Mouse (Mus musculus): Measurements from ENCODE around the gene Sall2.
"Not testable (repeated sequence)": the region's sequence is repeated elsewhere in the genome, so short reads cannot be mapped to it uniquely, and the experiment has no call there.

Gene Sall2

GRCm38 (mm10) chr14:52303517-52303916 lies 25.0 kb downstream of the Sall2 start:
- not testable (repeated sequence) for DNase-seq (ENCODE audit: low read depth, low spot score)

DNA sequence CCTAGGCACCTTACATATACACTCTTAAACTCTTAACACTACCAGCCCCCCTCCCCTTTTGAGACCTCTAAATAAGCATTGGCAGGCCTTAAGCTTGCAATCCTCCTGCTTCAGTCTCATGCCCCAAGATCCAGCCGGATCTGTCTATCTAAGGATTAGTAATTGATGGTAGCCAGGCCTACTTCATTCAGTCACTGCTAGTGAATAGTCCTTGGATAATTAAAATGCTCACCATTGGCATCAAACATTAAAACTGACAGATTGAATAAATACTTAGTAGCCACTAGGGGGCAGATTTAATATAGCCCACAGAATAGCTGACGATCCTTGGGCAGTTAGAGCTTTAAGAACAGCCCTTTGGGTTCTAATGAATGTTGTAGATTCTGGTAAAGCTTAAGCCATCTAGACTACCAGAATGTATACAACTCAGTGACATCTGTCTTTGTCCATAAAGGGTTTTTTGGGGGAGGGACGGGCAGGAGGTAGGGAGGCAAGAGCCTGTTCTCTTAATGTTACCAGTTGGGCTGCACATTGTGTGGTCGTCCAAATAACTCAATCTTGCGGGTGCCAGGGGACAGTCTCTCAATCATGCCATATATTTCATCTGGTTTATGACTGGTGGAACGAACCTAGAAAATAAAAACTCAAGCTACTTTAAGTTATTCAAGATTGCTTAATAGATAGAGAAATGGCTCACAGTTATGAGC lies 32.9 kb downstream of the Sall2 start:
- DNase-seq (ENCODE audit: low read depth, low spot score) = no peak

- no peak for DNase-seq (ENCODE audit: low read depth, low spot score)
Observed at GRCm38 (mm10) chr14:52284191-52284590, 44.4 kb downstream of the Sall2 start.

DNA sequence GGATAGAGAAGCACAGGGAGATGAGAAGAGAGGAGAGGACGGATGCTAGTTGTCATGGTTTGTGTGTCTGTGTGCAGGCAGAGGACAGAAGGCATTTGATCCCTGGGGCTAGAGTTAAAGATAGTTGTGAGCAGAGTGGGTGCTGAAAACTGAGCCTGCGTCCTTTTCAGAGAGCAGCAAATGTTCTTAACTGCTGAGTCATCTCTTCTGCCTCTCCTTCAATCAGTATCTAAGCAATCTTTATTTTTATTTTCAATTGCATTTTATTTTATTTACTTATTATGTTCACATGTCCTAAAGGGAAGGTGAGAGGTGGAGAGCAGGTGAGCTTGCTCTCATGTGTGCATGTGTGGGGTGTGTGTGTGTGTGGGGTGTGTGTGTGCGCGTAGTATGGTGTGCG lies 44.9 kb downstream of the Sall2 start:
- DNase-seq (ENCODE audit: low read depth, low spot score) = peak; percentile 51

GRCm38 (mm10) chr14:52279747-52280120 lies 48.8 kb downstream of the Sall2 start:
- DNase-seq (ENCODE audit: low read depth, low spot score) = no peak

DNA sequence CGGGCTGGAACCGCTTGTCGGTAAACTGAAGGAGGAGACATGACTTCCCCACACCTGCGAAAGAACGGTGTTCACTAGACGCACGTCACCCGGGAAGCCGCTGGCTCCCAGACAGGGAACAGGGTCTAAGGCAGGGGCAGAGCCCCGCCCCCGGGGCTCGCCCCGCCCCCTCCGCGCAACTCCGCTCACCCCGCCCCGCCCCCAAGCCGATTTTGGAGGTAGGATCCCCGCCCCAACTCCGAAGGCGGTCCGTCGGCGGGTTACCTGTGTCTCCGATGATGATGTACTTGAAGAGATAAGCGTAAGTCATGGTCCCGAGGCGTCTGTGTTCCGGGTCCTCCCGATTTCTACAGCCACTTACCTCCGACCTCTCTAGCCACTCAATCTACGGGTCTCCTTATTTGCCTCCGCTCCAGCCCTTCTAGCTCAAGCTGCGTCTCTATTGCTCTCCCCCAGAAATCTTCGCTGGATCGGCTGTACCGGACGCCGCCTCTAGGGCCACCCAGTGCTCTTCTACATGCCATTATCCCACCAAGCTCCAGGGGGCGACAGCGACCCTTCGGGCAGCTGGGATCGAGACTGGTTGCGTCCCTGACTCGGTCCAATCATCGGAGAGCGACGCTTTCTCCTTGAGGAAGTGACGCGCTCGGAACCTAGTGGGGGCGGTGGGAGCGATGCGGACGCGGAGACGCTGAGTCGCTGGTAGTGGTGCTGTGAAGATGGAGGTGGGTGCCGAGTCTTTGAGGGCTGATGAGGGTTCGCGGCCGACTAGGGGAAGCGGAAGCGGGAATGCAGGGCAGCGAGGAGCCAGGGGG lies 49.4 kb downstream of the Sall2 start, which contains the start of the genes Tox4 and Rab2b:
Gene Tox4, plus strand, starts transcription at position 215 of the 815 bp plus-strand sequence.
Gene Rab2b, minus strand, starts transcription at position 614 of the 815 bp plus-strand sequence.
- DNase-seq (ENCODE audit: low read depth, low spot score) = peak; percentile 98

DNA sequence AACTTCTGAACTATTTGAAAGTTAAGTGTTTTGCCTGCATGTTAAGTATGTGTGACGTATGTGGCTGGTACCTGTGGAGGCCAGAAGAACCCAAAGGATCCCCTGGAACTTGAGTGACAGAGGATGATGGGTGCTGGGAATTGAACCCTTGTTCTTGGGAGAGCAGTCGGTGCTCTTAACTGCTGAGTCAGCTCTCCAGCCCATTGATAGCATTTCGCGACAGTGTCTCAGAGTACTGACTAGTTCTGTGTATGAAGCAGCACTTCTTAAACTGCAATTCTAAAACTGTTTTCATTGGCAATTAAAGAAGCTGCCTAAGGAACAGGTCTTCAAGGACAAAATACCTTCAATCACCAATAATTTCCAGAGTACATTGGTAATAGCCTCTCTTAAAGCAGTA lies 51.4 kb downstream of the Sall2 start:
- DNase-seq (ENCODE audit: low read depth, low spot score) = no peak

DNA sequence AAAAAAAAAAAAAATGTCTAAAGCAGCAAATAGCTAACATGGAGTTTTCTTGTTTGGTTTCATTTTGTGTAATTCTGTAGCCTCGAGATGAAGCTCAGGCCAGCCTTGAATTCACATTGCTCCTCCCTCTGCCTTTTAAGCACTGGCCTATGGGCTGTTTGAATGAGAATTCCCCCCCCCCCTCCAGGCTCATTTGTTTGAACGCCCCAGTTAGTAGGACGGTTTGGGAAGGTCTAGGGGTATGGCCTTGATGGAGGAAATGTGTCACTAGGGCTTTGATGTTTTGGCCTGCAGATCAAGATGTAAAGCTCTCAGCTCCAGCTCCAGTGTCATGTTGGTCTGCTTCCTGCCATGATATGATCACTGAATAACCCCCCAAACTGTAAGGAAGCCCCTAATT lies 55.8 kb downstream of the Sall2 start:
- DNase-seq (ENCODE audit: low read depth, low spot score) = no peak

Measured in skeletal muscle tissue, adult 2 months (tissue).